Mouse (Mus musculus): ENCODE measurements around the gene Wfdc2.
"Not testable (repeated sequence)": the region's sequence is repeated elsewhere in the genome, so short reads cannot be mapped to it uniquely, and the experiment has no call there.

Gene Wfdc2

DNA sequence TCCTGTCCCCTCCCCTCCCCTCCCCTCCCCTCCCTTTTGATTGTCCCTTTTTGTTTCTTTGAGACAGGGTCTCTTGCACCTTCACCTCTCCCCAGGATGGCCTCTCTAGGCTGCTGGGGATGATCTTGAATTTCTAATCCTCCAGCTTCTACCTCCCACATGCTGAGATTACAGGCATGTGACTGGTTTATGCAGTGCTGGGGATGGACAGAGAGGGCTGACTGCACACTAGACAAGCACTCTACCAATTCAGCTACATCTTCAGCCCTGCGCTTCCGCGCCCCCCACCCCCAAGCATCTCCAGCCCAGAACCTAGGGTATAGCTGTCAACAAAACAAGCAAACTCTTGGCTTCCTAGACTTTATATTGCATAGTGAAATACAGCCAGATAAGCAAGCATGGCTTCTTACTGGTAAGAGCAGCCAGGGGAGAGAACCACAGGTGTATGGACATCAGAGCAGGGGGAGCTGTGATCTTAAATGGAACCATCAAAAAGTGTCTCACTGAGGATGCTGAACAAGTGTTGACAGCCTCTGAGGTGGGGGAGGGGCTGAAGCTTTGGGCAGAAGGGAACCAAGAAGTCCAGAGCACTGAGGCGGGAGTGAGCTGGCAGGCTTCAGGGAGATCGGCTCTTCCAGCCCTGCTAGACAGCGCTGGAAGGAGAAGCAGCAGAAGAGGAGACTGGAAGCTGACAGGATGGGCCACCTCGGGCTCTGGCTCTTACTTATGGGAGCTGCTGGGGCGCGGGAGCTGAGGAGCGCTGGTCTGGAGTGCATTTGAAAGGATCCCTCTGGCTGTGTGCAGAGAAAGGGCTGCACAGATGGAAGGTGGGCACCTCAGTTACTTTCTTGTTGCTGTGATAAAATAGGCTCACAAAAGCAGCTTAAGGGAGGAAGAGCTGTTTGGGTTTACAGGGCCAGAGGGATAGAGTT lies 12.0 kb upstream of the Wfdc2 start:
- DNase-seq = no peak

GRCm38 (mm10) chr2:164550895-164551269 lies 11.3 kb upstream of the Wfdc2 start:
- DNase-seq = no peak

- DNase-seq = no peak
These were observed 10.7 kb upstream of the Wfdc2 start for GRCm38 (mm10) chr2:164551502-164551901.

DNA sequence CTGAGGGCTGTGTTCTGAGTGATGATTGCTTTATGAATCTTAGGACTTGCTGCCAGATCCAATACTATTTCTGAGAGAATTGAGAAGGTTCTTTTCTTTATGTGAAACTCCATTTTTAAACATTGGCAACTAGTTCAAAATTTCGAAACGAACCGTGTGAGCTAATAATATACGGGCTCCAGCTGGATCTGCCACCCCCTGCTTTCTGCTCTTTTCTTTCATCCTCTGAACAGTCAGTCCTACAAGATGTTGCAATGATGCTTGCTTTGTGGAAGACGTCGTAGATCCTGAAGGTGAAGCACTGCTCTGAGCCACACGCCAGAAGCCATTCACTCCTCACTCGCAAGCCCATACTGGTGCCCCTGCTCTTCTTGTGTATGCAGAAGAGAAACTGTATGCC lies 3.8 kb upstream of the Wfdc2 start:
- no peak for DNase-seq

GRCm38 (mm10) chr2:164558991-164559645 lies 3.1 kb upstream of the Wfdc2 start:
- peak; percentile 46 for DNase-seq

GRCm38 (mm10) chr2:164560106-164560505 lies 2.1 kb upstream of the Wfdc2 start:
- DNase-seq = no peak

GRCm38 (mm10) chr2:164563339-164564038 lies 1.3 kb downstream of the Wfdc2 start:
- DNase-seq = peak; percentile 66

DNA sequence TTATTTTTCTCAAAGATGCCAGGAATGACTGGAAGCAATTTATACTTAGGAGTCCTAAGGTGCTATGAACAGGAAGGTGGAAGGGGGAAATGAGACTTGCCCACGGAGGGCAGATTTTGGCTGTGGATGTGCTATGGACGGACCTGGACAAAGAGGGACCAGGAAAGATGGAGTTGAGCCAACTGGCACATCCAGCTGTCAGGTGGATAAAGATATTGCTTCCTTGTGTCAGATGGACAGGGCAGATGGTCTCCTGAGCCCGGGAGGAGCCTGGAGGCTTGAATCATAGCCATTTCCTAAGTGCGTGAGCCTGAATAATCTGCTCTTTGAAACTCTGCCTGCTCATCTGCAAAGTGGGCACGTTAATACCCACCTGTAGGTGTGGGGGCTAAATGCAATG lies 2.1 kb downstream of the Wfdc2 start:
- no peak for DNase-seq

DNA sequence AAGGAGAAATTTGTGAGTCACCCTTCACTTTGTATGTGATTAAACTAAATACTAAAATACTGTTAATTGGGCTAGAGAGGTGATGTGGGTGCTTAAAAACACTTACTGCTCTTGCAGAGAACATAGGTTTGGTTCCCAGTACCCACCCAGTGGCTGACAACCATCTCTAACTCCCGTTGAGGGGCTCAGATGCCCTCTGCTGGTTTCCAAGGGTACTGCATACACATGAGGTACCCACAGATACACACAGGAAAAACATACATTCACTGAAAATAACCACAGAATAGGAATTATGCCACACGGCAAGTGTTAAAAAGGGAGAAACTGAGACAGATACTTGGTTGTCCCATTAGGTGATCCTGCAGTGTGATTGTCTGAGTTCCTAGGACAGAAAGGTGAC lies 4.8 kb downstream of the Wfdc2 start:
- no peak for DNase-seq

GRCm38 (mm10) chr2:164567460-164567859 lies 5.2 kb downstream of the Wfdc2 start:
- DNase-seq = no peak

- DNase-seq = not testable (repeated sequence)
These were observed 11.1 kb downstream of the Wfdc2 start, which contains the start of gene Spint3 for GRCm38 (mm10) chr2:164573359-164573758. TSS of gene Spint3 (minus strand) at chr2:164573459.

GRCm38 (mm10) chr2:164585025-164585725 lies 23.0 kb downstream of the Wfdc2 start, which contains the start of gene Wfdc6a:
TSS of gene Wfdc6a (minus strand) at chr2:164585447.
- DNase-seq = peak; percentile 57

DNA sequence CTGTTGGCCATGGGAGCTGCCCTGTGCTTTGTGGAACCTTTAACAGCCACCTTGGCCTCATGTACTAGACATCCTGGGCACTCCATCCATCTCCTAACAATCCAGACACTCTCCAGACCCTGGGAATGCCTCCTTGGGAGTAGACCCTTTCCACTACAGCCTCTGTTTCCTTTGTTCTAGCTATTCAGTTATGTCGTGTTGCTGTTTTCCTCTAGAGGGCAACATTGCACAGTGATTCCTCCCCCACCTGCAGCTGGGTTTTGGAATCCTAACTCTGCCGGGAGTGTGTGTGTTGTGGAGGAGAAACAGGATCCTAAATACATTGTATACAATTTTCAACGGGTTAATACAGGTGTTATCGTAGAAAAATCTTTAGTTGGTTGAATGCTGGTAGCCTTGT lies 29.8 kb downstream of the Wfdc2 start:
- DNase-seq = peak; percentile 57

DNA sequence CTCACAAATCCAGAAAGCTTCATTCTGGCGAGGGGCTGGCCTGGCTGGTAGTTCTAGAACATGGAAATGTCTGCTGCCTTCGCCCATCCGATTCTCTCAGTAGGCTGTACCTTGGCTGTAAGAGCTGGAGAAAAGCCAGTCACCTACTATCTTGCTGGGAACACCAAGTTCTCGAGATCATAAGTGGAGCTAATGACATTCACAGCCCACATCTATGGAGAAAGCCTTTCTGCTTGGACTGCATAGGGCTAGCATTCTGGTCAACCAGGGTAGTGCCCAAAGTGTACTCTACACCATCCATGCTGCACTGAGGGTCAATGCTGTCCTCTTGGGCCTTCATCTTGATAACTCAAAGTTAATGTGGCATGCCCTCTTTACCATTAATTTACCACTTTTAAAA lies 31.3 kb downstream of the Wfdc2 start, which contains the start of gene Eppin:
TSS of gene Eppin (minus strand) at position 101 of the 400 bp plus-strand sequence.
- no peak for DNase-seq

- no peak for DNase-seq
These were observed 38.0 kb downstream of the Wfdc2 start for GRCm38 (mm10) chr2:164600179-164600578.

DNA sequence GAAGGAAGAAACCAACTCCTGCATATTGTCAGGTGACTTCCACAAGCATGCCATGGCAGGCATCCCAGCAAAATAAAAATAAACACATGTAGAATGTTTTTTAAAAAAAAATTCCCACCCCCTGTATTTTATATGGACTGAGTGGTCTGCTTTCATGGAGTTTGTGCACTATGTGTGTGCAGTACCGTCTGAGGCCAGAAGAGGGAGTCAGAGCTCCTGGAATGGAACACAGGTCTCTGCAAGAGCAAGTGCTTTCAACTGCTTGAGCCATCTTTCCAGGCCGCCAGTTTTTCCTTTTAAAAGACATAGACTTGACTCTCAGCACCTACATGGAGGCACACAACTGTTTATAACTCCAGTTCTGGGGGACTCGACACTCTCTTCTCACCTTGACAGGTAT lies 41.3 kb downstream of the Wfdc2 start:
- DNase-seq = no peak

DNA sequence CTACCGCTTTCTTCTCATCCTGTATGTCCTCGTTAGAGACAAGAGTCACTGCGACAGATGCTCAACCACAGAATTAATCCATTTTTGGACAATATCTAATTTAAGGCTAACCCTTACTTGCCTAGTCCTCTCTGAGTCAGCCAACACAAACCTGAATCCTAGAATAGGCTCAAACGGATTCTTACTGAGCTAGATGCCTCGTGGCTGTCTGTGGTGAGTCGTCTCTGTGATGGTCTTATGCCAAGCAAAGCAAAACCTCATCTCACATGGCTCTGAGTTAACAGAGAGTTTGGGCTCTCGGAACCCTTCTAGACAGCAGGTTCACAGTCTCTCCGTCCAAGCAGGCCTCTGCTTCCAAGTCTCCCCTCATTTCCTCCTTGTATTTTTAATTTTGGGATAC lies 42.2 kb downstream of the Wfdc2 start:
- DNase-seq = no peak

DNA sequence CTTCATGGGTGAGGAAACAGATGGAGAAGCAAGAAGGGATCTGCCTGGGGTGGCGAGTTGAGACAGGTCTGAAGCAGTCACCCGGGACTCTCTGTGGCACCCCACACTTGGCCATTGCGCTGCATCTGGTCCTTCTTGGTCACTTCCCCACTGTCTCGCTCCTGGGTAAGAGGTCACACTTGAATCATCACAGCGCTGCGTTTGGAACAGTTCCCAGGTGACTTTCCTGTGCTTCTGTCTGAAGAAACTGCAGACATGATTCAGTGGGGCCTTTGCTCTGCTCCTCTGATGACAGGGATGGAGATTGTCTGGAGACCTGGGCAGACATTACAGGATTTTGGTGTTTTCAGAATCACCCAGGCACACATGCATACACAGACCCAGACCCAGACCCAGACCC lies 46.6 kb downstream of the Wfdc2 start:
- no peak for DNase-seq

DNA sequence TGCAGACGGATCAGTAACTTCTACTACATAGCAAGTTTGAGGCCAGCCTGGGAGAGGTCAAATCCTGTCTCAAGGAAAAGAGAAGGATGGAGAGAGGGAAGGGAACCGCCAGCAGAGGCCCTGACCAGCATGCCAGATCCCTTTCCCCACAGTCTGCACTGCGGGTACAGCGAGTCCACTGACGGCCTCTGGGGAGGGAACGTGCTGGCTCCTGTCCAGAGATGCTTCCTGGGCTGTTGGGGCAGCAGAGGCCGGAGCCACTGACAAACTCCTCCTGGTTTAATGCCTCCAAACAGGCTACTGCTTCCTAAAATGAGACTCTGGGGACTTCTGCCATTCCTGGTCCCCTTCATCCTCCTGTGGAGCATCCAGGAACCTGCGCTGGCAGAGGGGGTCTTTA lies 51.3 kb downstream of the Wfdc2 start, which contains the start of the genes Wfdc6b and Wfdc8:
TSS of gene Wfdc6b (plus strand) at position 52 of the 400 bp plus-strand sequence.
TSS of gene Wfdc8 (minus strand) at position 156 of the 400 bp plus-strand sequence.
- DNase-seq = peak; percentile 81

DNA sequence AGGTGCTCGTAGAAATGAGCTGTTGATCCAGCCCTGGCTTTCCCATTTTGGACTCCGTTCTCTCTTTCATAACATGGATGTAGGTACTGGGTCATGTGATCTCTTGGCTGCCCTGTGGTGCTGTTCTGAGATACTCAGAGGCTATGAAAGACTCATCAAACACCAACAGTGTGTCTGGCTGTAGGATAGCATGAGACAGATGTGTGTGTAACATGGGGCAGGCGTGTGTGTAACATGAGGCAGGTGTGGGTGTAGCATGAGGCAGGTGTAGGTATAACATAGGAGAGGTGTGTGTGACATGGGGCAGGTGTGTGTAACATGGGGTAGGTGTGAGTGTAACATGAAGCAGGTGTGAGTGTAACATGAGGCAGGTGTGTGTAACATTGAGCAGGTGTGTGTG lies 53.2 kb downstream of the Wfdc2 start:
- no peak for DNase-seq
